15 mouse cellular contexts compared by ENCODE assay signal in genomic region chr15:93845801-93846200, GRCm38 (mm10).
DNase-seq lines count a peak whose midpoint lies in the region; ATAC-seq and TF ChIP-seq lines count a peak whose summit lies in the region.
"Had no signal": no experiment of that assay in that cellular context is flagged by ENCODE, and none has a peak within 500 bp of the region (broad histone marks: within the 10 kb centered on the region; RNA-seq: fewer than 3 reads in every experiment).

No protein-coding gene starts in this region.

- no peak overlapping the region for H3K9ac ChIP-seq in lung, postnatal 0 days (replicated peaks; ENCODE audit: low read depth)
- H3K9ac ChIP-seq: hindbrain, embryonic 12.5 days; limb, embryonic 12.5 days had no signal

- H3K27ac ChIP-seq in lung, postnatal 0 days (ENCODE audit: low read length), result no peak overlapping the region
- H3K27ac ChIP-seq: hindbrain, embryonic 12.5 days; limb, embryonic 12.5 days; midbrain, embryonic 10.5 days had no signal

- 0 out of 2 replicates have a peak, but pooled peaks have one; percentile 12 for ATAC-seq in lung, postnatal 0 days

- WGBS in lung, postnatal 0 days, result 53% methylated on average over 6 of the region's 6 CpGs
- 57% methylated on average over 6 of the region's 6 CpGs for WGBS in lung, adult 2 months

- H3K36me3 ChIP-seq in lung, postnatal 0 days (ENCODE audit: insufficient read depth, low read length), result no peaks in the 10 kb centered on the region
- H3K36me3 ChIP-seq: hindbrain, embryonic 12.5 days; limb, embryonic 12.5 days; midbrain, embryonic 10.5 days had no signal

- H3K4me3 ChIP-seq in lung, postnatal 0 days (ENCODE audit: low read depth, low read length), result no peak overlapping the region
- no peak overlapping the region for H3K4me3 ChIP-seq in lung, adult 2 months (replicated peaks; ENCODE audit: extremely low read depth, low read depth, low read length)
- H3K4me3 ChIP-seq: hindbrain, embryonic 12.5 days; limb, embryonic 12.5 days; midbrain, embryonic 10.5 days had no signal

- TF ChIP-seq CTCF in lung, postnatal 0 days (IDR thresholded peaks at IDR 0.05), result no peak
- no peak for TF ChIP-seq CTCF in lung, adult 2 months (IDR thresholded peaks at IDR 0.05; ENCODE audit: insufficient read depth, low read length)

- no peaks in the 10 kb centered on the region for H3K9me3 ChIP-seq in lung, postnatal 0 days (ENCODE audit: low read length)
- H3K9me3 ChIP-seq: hindbrain, embryonic 12.5 days; limb, embryonic 12.5 days; midbrain, embryonic 10.5 days had no signal

- TF ChIP-seq POLR2A in lung, adult 2 months (IDR thresholded peaks at IDR 0.05; ENCODE audit: borderline replicate concordance, extremely low read depth, low read depth, low read length), result no peak

- DNase-seq in adrenal gland, adult 2 months, result peak; percentile 10
- no peak for DNase-seq in adrenal gland, postnatal 10 days
- no peak for DNase-seq in lung, postnatal 0 days (ENCODE audit: low spot score)
- DNase-seq in lung, adult 2 months, result no peak
- DNase-seq in layer of hippocampus, postnatal 10 days (ENCODE audit: low spot score in 2 of 2), result peak; percentile 19 to 37
- DNase-seq in right cerebral cortex, postnatal 14 days, result peak; percentile 31
- DNase-seq in cerebellum, postnatal 25 days, result no peak
- DNase-seq in cerebellum, postnatal 4 days (ENCODE audit: low spot score in 2 of 2), result no peak
- DNase-seq: cerebellum, adult 11-12 months; embryo, embryonic 11 days; kidney, adult 11 months; kidney, postnatal 25 days had no signal

- H3K4me2 ChIP-seq in lung, postnatal 0 days (replicated peaks; ENCODE audit: low read depth, low read length), result no peak overlapping the region
- H3K4me2 ChIP-seq: hindbrain, embryonic 12.5 days; limb, embryonic 12.5 days had no signal

- H3K27me3 ChIP-seq in lung, postnatal 0 days (replicated peaks; ENCODE audit: insufficient read depth, low read length), result no peaks in the 10 kb centered on the region
- H3K27me3 ChIP-seq: hindbrain, embryonic 12.5 days; limb, embryonic 12.5 days had no signal

- no peak for TF ChIP-seq EP300 in lung, postnatal 0 days (IDR thresholded peaks at IDR 0.05)

- no peaks in the 10 kb centered on the region for H3K4me1 ChIP-seq in lung, postnatal 0 days (ENCODE audit: insufficient read depth, low read depth, low read length)
- H3K4me1 ChIP-seq in lung, adult 2 months (ENCODE audit: control insufficient read depth, insufficient read depth, low read length), result no peaks in the 10 kb centered on the region
- H3K4me1 ChIP-seq: hindbrain, embryonic 12.5 days; midbrain, embryonic 10.5 days had no signal

Comparison
In these comparisons a context has a peak if more than half of its experiments do, and no peak if none do; other contexts are left out.
1. DNase-seq: peak in adrenal gland, adult 2 months (single experiment), layer of hippocampus, postnatal 10 days (2 of 2) and right cerebral cortex, postnatal 14 days (single experiment); none in adrenal gland, postnatal 10 days (single experiment), lung, postnatal 0 days (single experiment), lung, adult 2 months (single experiment), cerebellum, postnatal 25 days (0 of 2) and cerebellum, postnatal 4 days (0 of 2).